Mouse (Mus musculus) liver, adult 10 weeks (tissue): ENCODE results near the gene Ankk1. TPM values are rescaled to one million over a fixed set of nuclear protein-coding genes. Genes with fewer than 3 reads are reported as not detected.

ENCODE experiments used
- polyA plus RNA-seq: library from polyadenylated mRNA; stranded (reverse); fragments of 350-450 nt; fragmentation: Illumina TruSeq; extraction: RNeasy Lipid Tissue Mini Kit (QIAGEN cat#74804); gene quantifications from one replicate; pipeline ENCODE4 v1.2.3, GENCODE M21; 2014; ENCODE audit warnings: low read depth, low replicate concordance

The Ankk1 gene
- not detected for polyA plus RNA-seq

DNA sequence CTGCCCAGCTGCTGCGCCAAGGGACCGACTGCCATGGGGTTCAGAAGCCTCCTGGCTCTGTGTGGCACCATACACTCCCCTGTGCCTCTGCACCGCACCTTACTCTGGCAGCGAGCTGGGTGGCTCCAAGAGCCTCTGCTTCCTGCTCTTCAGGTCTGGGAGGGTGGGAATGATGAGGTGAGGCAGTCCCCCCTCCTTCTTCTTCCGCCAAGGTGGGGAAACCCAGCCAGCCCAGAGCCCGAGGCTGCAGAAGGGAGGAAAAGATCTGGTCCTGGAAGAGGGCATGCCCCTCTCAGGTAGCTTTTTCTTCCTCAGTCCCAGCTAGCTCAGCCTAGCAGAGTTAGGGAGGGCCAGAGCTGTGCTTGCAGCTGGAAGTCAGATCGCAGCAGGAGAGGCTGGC is at the start of gene Ankk1:
Gene Ankk1 (minus strand): TSS at position 101 of the 400 bp plus-strand sequence.

Other genes starting within 250 kb of the Ankk1 start
- not detected for gene Gm4894, start 176.5 kb downstream of the Ankk1 start, polyA plus RNA-seq
- gene Drd2, start 86.4 kb downstream of the Ankk1 start, polyA plus RNA-seq: not detected
- gene Ttc12, start 59.2 kb upstream of the Ankk1 start, polyA plus RNA-seq: 0.24 TPM